Mouse (Mus musculus) macrophage (primary cell): Measurements from ENCODE around the gene Tecr. TPM values are rescaled to one million over a fixed set of nuclear protein-coding genes. Genes with fewer than 3 reads are reported as not detected.

Experiments
- polyA plus RNA-seq: library from polyadenylated mRNA; stranded (reverse); fragments of 250-400 nt; gene quantifications from 3 replicates; pipeline ENCODE4 v1.2.4, GENCODE M21; 2018; ENCODE audit warnings: inconsistent platforms

The Tecr gene
- polyA plus RNA-seq, 1 experiment from 2014 or later = 160 TPM

Other genes with a start within 250 kb of the Tecr start
- not detected in 3 replicates for gene Clgn, start 218.1 kb downstream of the Tecr start, polyA plus RNA-seq
- gene Scoc, start 149.6 kb downstream of the Tecr start, polyA plus RNA-seq = 44.9 to 115 TPM (median 73.0 TPM) in 3 replicates
- not detected in 3 replicates for gene Olfr370, start 72.2 kb downstream of the Tecr start, polyA plus RNA-seq
- gene Ndufb7, start 41.3 kb downstream of the Tecr start, polyA plus RNA-seq = 83.2 to 159 TPM (median 130 TPM) in 3 replicates
- gene Dnajb1, start 222 bp upstream of the Tecr start, polyA plus RNA-seq = 13.5 to 19.5 TPM (median 18.1 TPM) in 3 replicates
- 61.6 to 92.5 TPM (median 64.4 TPM) in 3 replicates for gene Gipc1, start 44.7 kb upstream of the Tecr start, polyA plus RNA-seq
- 0.59 to 8.8 TPM (median 1.3 TPM) in 3 replicates for gene Ptger1, start 58.7 kb upstream of the Tecr start, polyA plus RNA-seq
- gene Pkn1, start 91.2 kb upstream of the Tecr start, polyA plus RNA-seq = 76.4 to 110 TPM (median 109 TPM) in 3 replicates
- 12.5 to 63.9 TPM (median 26.0 TPM) in 3 replicates for gene Ddx39, start 107.2 kb upstream of the Tecr start, polyA plus RNA-seq
- gene Adgre5, start 133.4 kb upstream of the Tecr start, polyA plus RNA-seq = 33.0 to 180 TPM (median 147 TPM) in 3 replicates